Mouse (Mus musculus) adipocyte (in vitro differentiated cells): ENCODE data around the gene Card10.

Source experiments
- DNase-seq: peaks from one replicate; pipeline ENCODE4 v3.0.0-alpha.2; 2016; ENCODE audit warnings: low spot score

The Card10 gene

GRCm38 (mm10) chr15:78735431-78736180 is 67.2 kb downstream of the Card10 start:
- no peak for DNase-seq

- no peak for DNase-seq
Observed at GRCm38 (mm10) chr15:78731830-78732229, 71.0 kb downstream of the Card10 start.

DNA sequence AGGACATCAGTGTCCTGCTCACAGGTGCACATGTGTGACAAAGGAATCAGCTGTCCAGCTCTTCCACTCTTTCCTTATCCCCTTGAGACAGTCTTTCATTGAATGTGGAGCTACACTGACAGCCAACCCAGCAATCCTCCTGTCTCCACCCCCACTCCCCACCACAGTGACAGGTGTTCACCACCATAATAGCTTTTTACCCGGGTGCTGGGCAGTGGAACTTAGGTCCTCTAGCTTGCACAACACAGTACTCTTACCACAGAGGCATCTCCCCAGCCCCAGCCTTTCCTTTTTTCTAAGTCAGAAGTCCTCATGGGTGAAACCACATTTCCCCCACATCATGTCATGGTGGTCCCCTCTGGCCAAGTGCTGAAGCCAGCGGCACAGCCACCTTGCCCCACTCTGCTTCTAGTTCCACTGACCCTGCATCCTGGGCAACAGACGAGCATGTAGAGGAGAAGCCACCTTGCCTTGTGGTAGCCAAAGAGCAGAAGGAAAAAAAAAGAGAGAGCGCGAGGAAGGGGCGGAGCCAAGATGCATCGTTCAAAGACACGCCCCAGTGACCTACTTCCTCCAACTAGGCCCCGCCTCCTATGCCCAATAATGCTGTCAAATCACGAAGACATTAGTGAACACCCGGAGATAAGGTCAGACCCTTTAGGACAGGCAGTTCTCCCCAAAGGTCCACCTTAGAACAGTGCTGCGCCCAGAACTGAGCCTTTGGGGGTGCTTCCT is 72.4 kb downstream of the Card10 start:
- no peak for DNase-seq

DNA sequence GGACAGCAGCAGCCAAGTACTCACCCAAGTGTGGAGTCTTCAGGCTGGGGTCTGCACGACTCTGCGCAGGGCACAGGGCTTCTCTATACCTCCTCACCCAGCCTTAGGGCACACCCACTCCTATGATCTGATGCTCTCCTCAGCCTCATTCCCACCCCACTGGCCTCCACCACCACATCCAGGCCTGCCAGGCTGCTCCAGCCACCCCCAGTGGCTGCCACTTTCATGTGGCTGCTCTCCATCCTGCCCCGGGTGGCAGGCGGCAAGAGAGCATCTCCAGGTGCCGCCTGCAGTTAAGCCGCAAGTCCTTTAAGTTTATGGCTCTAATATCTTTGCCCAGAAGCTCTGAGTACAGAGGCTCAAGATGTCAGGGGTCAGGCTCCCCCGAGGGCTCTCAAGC is 76.1 kb downstream of the Card10 start:
- DNase-seq: no peak
